In genomic region chr19:27566060-27566459, GRCm38 (mm10) we compare ENCODE assay signal across 17 mouse cellular contexts.
"Had no signal": no experiment of that assay in that cellular context is flagged by ENCODE, and none has a peak within 500 bp of the region (broad histone marks: within the 10 kb centered on the region; RNA-seq: fewer than 3 reads in every experiment).

No protein-coding gene starts in this region.

- DNase-seq: liver, postnatal 0 days; lung, adult 2 months; lung, postnatal 14 days; lung, postnatal 36 days; right cerebral cortex, postnatal 14 days; thymus, adult 2 months; thymus, postnatal 25 days; thymus, postnatal 4 days had no signal

- H3K9ac ChIP-seq: liver, postnatal 0 days; lung, embryonic 15.5 days; midbrain, embryonic 12.5 days; midbrain, embryonic 15.5 days; neural tube, embryonic 12.5 days; stomach, embryonic 15.5 days had no signal

- H3K4me2 ChIP-seq: lung, embryonic 15.5 days; midbrain, embryonic 12.5 days; midbrain, embryonic 15.5 days; neural tube, embryonic 12.5 days; stomach, embryonic 15.5 days had no signal

- H3K36me3 ChIP-seq: lung, embryonic 15.5 days; midbrain, embryonic 12.5 days; midbrain, embryonic 15.5 days; neural tube, embryonic 12.5 days; stomach, embryonic 15.5 days had no signal

- H3K27me3 ChIP-seq: lung, embryonic 15.5 days; megakaryocyte, embryonic 14.5 days; midbrain, embryonic 12.5 days; midbrain, embryonic 15.5 days; neural tube, embryonic 12.5 days; stomach, embryonic 15.5 days had no signal

- H3K27ac ChIP-seq: lung, embryonic 15.5 days; macrophage; midbrain, embryonic 12.5 days; midbrain, embryonic 15.5 days; neural tube, embryonic 12.5 days; stomach, embryonic 15.5 days; stomach, postnatal 0 days had no signal

- H3K9me3 ChIP-seq: lung, embryonic 15.5 days; megakaryocyte, embryonic 14.5 days; midbrain, embryonic 12.5 days; midbrain, embryonic 15.5 days; neural tube, embryonic 12.5 days; stomach, embryonic 15.5 days had no signal

- ATAC-seq: liver, postnatal 0 days; lung, postnatal 0 days; midbrain, embryonic 15.5 days had no signal

- H3K4me1 ChIP-seq: lung, embryonic 15.5 days; megakaryocyte, embryonic 14.5 days; midbrain, embryonic 15.5 days; neural tube, embryonic 12.5 days; stomach, embryonic 15.5 days had no signal

- H3K4me3 ChIP-seq: lung, embryonic 15.5 days; megakaryocyte, embryonic 14.5 days; midbrain, embryonic 12.5 days; midbrain, embryonic 15.5 days; neural tube, embryonic 12.5 days; stomach, embryonic 15.5 days had no signal
